ENCODE assay signal across 20 mouse cellular contexts in genomic region chr7:118578269-118578668, GRCm38 (mm10). TPM values are rescaled to one million over a fixed set of nuclear protein-coding genes. Genes with fewer than 3 reads are reported as not detected.
DNase-seq lines count a peak whose midpoint lies in the region; ATAC-seq and TF ChIP-seq lines count a peak whose summit lies in the region.
"Had no signal": no experiment of that assay in that cellular context is flagged by ENCODE, and none has a peak within 500 bp of the region (broad histone marks: within the 10 kb centered on the region; RNA-seq: fewer than 3 reads in every experiment).

No protein-coding gene starts in this region.

- H3K9ac ChIP-seq in midbrain, postnatal 0 days (replicated peaks; ENCODE audit: low read length, poor library complexity, severe bottlenecking) = no peak overlapping the region
- no peak overlapping the region for H3K9ac ChIP-seq in midbrain, embryonic 14.5 days (replicated peaks; ENCODE audit: low read length)
- no peak overlapping the region for H3K9ac ChIP-seq in hindbrain, embryonic 15.5 days

- no peak for TF ChIP-seq CTCF in midbrain, postnatal 0 days (IDR thresholded peaks at IDR 0.05)

- H3K4me2 ChIP-seq in midbrain, postnatal 0 days (ENCODE audit: low read depth, low read length, poor library complexity, severe bottlenecking) = no peak overlapping the region
- no peak overlapping the region for H3K4me2 ChIP-seq in midbrain, embryonic 14.5 days (ENCODE audit: low read length)
- H3K4me2 ChIP-seq in hindbrain, embryonic 15.5 days = no peak overlapping the region
- H3K4me2 ChIP-seq: heart, embryonic 11.5 days; liver, embryonic 11.5 days had no signal

- peaks cover 11% of the 10 kb centered on the region; the same call in 1 of the 2 replicates for H3K4me1 ChIP-seq in heart, embryonic 10.5 days
- H3K4me1 ChIP-seq in midbrain, postnatal 0 days (ENCODE audit: insufficient read depth, low read length) = no peaks in the 10 kb centered on the region
- 0 out of 2 replicates have a peak, but pooled peaks cover 5% of the 10 kb centered on the region for H3K4me1 ChIP-seq in midbrain, embryonic 14.5 days (ENCODE audit: control insufficient read depth, insufficient read depth, low read length)
- H3K4me1 ChIP-seq in hindbrain, embryonic 15.5 days (replicated peaks) = 0 out of 2 replicates have a peak, but pooled peaks cover 3% of the 10 kb centered on the region
- H3K4me1 ChIP-seq: megakaryocyte, embryonic 14.5 days had no signal

- peaks cover 15% of the 10 kb centered on the region for H3K27me3 ChIP-seq in heart, embryonic 10.5 days (ENCODE audit: insufficient read depth, poor library complexity, severe bottlenecking)
- H3K27me3 ChIP-seq in midbrain, postnatal 0 days (ENCODE audit: insufficient read depth, low read length) = no peaks in the 10 kb centered on the region
- H3K27me3 ChIP-seq in midbrain, embryonic 14.5 days (ENCODE audit: control insufficient read depth, insufficient read depth, low read length) = no peaks in the 10 kb centered on the region
- H3K27me3 ChIP-seq in hindbrain, embryonic 15.5 days = no peaks in the 10 kb centered on the region

- H3K4me3 ChIP-seq in heart, embryonic 10.5 days = no peak overlapping the region
- no peak overlapping the region for H3K4me3 ChIP-seq in midbrain, postnatal 0 days (ENCODE audit: low read depth, low read length)
- H3K4me3 ChIP-seq in midbrain, embryonic 14.5 days (replicated peaks; ENCODE audit: low read depth, low read length) = no peak overlapping the region
- H3K4me3 ChIP-seq in hindbrain, embryonic 15.5 days = no peak overlapping the region
- H3K4me3 ChIP-seq: megakaryocyte, embryonic 14.5 days had no signal

- WGBS in heart, embryonic 10.5 days = 55% methylated on average over 3 of the region's 3 CpGs
- 63% methylated on average over 3 of the region's 3 CpGs for WGBS in midbrain, postnatal 0 days
- 81% methylated on average over 3 of the region's 3 CpGs for WGBS in midbrain, embryonic 14.5 days
- WGBS in hindbrain, embryonic 15.5 days = 77% methylated on average over 3 of the region's 3 CpGs

- no peaks in the 10 kb centered on the region; the same call in 1 of the 2 replicates for H3K9me3 ChIP-seq in heart, embryonic 10.5 days
- no peaks in the 10 kb centered on the region for H3K9me3 ChIP-seq in midbrain, postnatal 0 days (ENCODE audit: low read length)
- H3K9me3 ChIP-seq in midbrain, embryonic 14.5 days (ENCODE audit: control insufficient read depth, low read length) = no peaks in the 10 kb centered on the region
- no peaks in the 10 kb centered on the region for H3K9me3 ChIP-seq in hindbrain, embryonic 15.5 days

- 0 out of 2 replicates have a peak, but pooled peaks cover 7% of the 10 kb centered on the region for H3K36me3 ChIP-seq in heart, embryonic 10.5 days
- no peaks in the 10 kb centered on the region for H3K36me3 ChIP-seq in midbrain, postnatal 0 days (ENCODE audit: insufficient read depth, low read length)
- no peaks in the 10 kb centered on the region for H3K36me3 ChIP-seq in midbrain, embryonic 14.5 days (ENCODE audit: control insufficient read depth, insufficient read depth, low read length)
- peaks cover 8% of the 10 kb centered on the region; the same call in 1 of the 2 replicates for H3K36me3 ChIP-seq in hindbrain, embryonic 15.5 days

- no peak for ATAC-seq in midbrain, postnatal 0 days (ENCODE audit: low FRiP score)
- no peak for ATAC-seq in midbrain, embryonic 14.5 days (ENCODE audit: low FRiP score, low TSS enrichment)
- no peak for ATAC-seq in hindbrain, embryonic 15.5 days (ENCODE audit: low FRiP score, low read depth)
- ATAC-seq: intestine, postnatal 0 days had no signal

- DNase-seq in heart, embryonic 10.5 days (ENCODE audit: low spot score) = no peak
- no peak for DNase-seq in heart, postnatal 10 days
- DNase-seq in midbrain, postnatal 0 days (ENCODE audit: low spot score) = no peak
- no peak for DNase-seq in midbrain, embryonic 14.5 days
- DNase-seq in Muller cell, postnatal 12 days (ENCODE audit: inconsistent ontology term) = no peak
- DNase-seq in adrenal gland, postnatal 36 days = no peak
- DNase-seq: adrenal gland, adult 8-10 months; cerebellum, postnatal 10 days; gastrocnemius, postnatal 36 days; left cerebral cortex, postnatal 4 days; lung, adult 18-20 months; retina, postnatal 1 day; thymus, postnatal 14 days had no signal

- H3K27ac ChIP-seq in heart, embryonic 10.5 days = peak overlapping the region; percentile 12; the same call in 1 of the 2 replicates
- peak overlapping the region; percentile 38; the same call in 1 of the 2 replicates for H3K27ac ChIP-seq in midbrain, postnatal 0 days (ENCODE audit: low read depth, low read length)
- no peak overlapping the region for H3K27ac ChIP-seq in midbrain, embryonic 14.5 days (replicated peaks; ENCODE audit: low read depth, low read length)
- peak overlapping the region; percentile 16; the same call in 1 of the 2 replicates for H3K27ac ChIP-seq in hindbrain, embryonic 15.5 days (replicated peaks)
- H3K27ac ChIP-seq: kidney, postnatal 0 days had no signal

- intact Hi-C loops in heart, postnatal 10 days (cut with DNase I) = no loop called here

RNA-seq across cellular contexts. Expression of gene Tmc7, which starts 6.3 kb away (rescaled TPM):
- 2.1 and 2.8 TPM in 2 replicates for polyA plus RNA-seq in heart, embryonic 10.5 days (2016; fragmentation: Nextera tagmentation; extraction: Ambion mirVana)
- total RNA-seq in heart, postnatal 10 days (2021) = 1 to 10 TPM; 9.4 TPM
- total RNA-seq in midbrain, postnatal 0 days (2014; rRNA removed) = 11.5 and 13.5 TPM in 2 replicates
- polyA plus RNA-seq in midbrain, postnatal 0 days (2015; fragmentation: Nextera tagmentation; extraction: Ambion mirVana) = 4.8 and 5.4 TPM in 2 replicates
- 4.3 and 5.9 TPM in 2 replicates for polyA plus RNA-seq in midbrain, embryonic 14.5 days (2014; fragmentation: Nextera tagmentation; extraction: Ambion mirVana)
- 6.7 and 6.9 TPM in 2 replicates for polyA plus RNA-seq in hindbrain, embryonic 15.5 days (2015; fragmentation: Nextera tagmentation; extraction: Ambion mirVana)
- total RNA-seq in adrenal gland, postnatal 36 days (2021) = under 1 TPM; 0.30 to 0.40 TPM
- total RNA-seq: hematopoietic stem cell, adult 5-6 weeks had no signal

RNA-seq across cellular contexts. Expression of gene Tmc5, which starts 18.8 kb away (rescaled TPM):
- polyA plus RNA-seq in heart, embryonic 10.5 days (2016; fragmentation: Nextera tagmentation; extraction: Ambion mirVana) = 0.05 TPM in 1 of 2 replicates, not detected in the other
- total RNA-seq in heart, postnatal 10 days (2021) = 1 to 10 TPM in 1 of 2 experiments, under 1 TPM in 1; 0.89 to 1.2 TPM
- 0.47 and 0.66 TPM in 2 replicates for total RNA-seq in midbrain, postnatal 0 days (2014; rRNA removed)
- polyA plus RNA-seq in midbrain, postnatal 0 days (2015; fragmentation: Nextera tagmentation; extraction: Ambion mirVana) = 0.22 and 0.31 TPM in 2 replicates
- polyA plus RNA-seq in midbrain, embryonic 14.5 days (2014; fragmentation: Nextera tagmentation; extraction: Ambion mirVana) = 0.15 and 0.28 TPM in 2 replicates
- 0.12 and 0.14 TPM in 2 replicates for polyA plus RNA-seq in hindbrain, embryonic 15.5 days (2015; fragmentation: Nextera tagmentation; extraction: Ambion mirVana)
- not detected for total RNA-seq in adrenal gland, postnatal 36 days (2021)
- total RNA-seq: hematopoietic stem cell, adult 5-6 weeks had no signal
- polyA plus RNA-seq: liver, embryonic 11.5 days had no signal

RNA-seq across cellular contexts. Expression of gene Coq7, which starts 45.1 kb away (rescaled TPM):
- 151 and 174 TPM in 2 replicates for polyA plus RNA-seq in heart, embryonic 10.5 days (2016; fragmentation: Nextera tagmentation; extraction: Ambion mirVana)
- total RNA-seq in heart, postnatal 10 days (2021) = 100 to 1,000 TPM; 103 to 108 TPM
- total RNA-seq in midbrain, postnatal 0 days (2014; rRNA removed) = 30.9 and 38.2 TPM in 2 replicates
- 128 and 131 TPM in 2 replicates for polyA plus RNA-seq in midbrain, postnatal 0 days (2015; fragmentation: Nextera tagmentation; extraction: Ambion mirVana)
- polyA plus RNA-seq in midbrain, embryonic 14.5 days (2014; fragmentation: Nextera tagmentation; extraction: Ambion mirVana) = 93.7 and 103 TPM in 2 replicates
- 100 and 101 TPM in 2 replicates for polyA plus RNA-seq in hindbrain, embryonic 15.5 days (2015; fragmentation: Nextera tagmentation; extraction: Ambion mirVana)
- total RNA-seq in adrenal gland, postnatal 36 days (2021) = 10 to 100 TPM; 38.3 to 40.2 TPM
